Mouse (Mus musculus): ENCODE results near the gene Adcy5.

Adcy5 gene

GRCm38 (mm10) chr16:35154641-35155390 lies at the start of gene Adcy5:
TSS of gene Adcy5 (plus strand) at chr16:35154877.
- no peak for DNase-seq

GRCm38 (mm10) chr16:35107985-35108384 lies 46.7 kb upstream of the Adcy5 start:
- DNase-seq = no peak

- no peak for DNase-seq
Measured at GRCm38 (mm10) chr16:35109156-35109555, 45.5 kb upstream of the Adcy5 start.

GRCm38 (mm10) chr16:35109656-35110291 lies 44.9 kb upstream of the Adcy5 start:
- DNase-seq = no peak

- DNase-seq = peak; percentile 71
Measured at GRCm38 (mm10) chr16:35110410-35111142, 44.1 kb upstream of the Adcy5 start.

DNA sequence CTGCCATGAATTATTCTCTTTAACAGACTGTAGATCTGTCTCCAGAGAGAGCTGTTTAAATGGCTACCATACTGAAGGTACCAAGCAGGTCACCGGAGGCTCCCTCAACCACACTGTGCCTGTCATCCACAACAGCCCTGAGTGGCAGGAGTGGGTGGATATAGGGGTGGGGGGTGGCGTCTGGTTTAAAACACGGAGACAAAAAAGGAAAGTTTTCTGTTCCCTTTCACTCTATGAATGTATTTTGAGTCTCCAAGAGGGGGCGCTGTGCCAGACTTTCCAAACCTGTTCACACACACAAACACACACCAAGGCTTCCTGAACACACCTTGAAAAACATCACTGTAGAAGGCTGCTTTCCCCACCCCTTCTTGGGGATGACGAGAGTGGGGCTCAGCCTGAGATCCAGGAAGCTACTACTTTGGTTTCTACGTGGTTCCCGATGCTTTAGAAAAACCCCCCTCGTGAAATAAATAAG lies 43.5 kb upstream of the Adcy5 start:
- DNase-seq = no peak

DNA sequence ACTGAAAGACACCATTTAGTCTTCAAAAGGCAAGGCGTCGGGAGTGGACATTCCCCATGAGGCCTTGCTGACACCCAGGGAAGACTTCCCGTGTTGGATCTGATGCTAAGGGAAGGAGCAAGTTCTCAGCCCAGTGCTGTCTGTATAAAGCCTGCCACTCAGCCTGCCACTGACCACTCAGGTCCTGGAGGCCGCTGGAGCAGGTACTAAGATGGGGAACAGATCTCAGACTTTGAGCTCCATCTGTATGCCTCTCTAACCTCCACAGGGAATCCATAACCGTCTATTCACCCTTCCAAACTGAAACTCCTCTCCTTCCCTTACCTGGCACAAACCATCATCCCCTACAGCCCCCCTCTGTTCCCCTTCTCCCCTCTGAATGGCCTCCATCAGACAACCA lies 41.2 kb upstream of the Adcy5 start:
- no peak for DNase-seq

- no peak for DNase-seq
Measured at GRCm38 (mm10) chr16:35116328-35116956, 38.2 kb upstream of the Adcy5 start.

DNA sequence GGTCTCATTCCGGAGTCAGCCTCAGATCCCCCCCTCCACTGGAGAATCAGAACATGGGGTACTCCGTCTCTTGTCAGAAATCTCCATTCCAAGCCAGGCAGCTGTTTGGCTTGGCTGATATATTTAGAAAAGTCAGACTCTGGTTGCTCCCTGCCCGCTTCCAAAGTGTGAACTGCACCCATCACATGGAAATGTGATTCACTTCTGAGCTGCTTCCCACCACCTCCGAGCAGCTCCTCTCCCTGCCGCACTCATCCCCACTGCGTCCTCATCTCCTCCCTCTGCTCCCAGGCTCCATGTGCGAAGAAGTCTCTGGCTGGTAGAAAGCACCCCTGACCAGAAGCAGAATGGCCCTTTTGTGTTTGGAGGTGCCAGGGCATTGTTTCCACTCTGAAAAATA lies 37.2 kb upstream of the Adcy5 start:
- no peak for DNase-seq

DNA sequence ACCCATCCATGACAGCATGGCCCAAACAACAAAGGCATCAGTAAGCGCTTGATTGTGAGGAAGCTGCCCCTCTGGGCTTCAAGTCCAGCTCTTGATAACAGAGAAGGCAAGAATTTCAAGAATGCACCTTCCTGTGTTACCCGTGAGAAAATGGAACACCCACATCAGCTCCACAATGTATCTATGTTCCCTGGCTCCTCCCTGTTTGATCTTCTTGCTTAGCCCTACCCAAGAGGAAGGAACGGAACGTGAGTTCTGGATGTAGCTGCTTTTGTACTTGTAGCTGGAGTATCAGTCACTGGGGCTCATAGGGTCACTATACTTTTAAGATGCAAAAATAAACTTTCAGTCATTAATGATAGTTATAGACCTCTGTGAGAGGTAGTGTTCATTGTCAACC lies 34.1 kb upstream of the Adcy5 start:
- DNase-seq = no peak

GRCm38 (mm10) chr16:35127270-35127669 lies 27.4 kb upstream of the Adcy5 start:
- DNase-seq = no peak

DNA sequence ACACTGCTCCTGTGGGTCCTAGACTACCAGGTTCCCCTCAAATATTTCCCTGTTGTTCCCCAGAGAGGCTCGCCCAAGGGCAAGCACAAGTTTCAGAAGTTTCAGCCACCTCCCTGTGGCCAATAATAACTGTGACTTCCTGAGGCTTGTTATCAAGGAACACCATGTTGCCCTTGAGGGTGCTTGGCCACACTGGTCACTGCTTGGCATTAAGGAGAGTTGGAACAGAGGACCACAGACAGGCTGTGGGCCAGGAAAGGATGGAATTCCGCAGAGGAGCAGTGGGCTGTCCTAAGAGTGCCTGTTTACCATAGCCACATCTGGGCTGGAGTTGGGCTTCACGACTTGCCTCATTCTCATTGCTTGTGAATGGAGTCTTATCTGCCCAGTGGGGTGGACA lies 24.5 kb upstream of the Adcy5 start:
- DNase-seq = no peak

DNA sequence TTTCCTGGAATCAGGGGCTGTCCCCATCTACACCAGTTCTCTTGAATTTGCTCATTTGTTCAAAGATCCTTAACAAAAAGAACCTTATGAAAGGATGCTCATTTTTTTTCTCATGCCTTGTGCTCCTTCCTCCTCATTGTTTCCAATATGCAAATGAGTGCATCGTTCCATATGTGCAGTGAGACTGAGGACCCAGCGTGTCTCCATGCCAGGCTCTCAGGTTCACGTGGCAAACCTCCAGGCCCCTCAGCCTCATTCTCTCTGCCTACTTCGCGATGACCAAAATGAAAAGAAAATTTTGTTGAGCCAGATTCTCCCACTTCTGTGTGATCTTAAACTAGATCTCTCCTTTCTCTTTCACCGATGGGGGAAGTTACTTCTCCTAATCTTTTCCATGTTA lies 15.3 kb upstream of the Adcy5 start:
- no peak for DNase-seq

DNA sequence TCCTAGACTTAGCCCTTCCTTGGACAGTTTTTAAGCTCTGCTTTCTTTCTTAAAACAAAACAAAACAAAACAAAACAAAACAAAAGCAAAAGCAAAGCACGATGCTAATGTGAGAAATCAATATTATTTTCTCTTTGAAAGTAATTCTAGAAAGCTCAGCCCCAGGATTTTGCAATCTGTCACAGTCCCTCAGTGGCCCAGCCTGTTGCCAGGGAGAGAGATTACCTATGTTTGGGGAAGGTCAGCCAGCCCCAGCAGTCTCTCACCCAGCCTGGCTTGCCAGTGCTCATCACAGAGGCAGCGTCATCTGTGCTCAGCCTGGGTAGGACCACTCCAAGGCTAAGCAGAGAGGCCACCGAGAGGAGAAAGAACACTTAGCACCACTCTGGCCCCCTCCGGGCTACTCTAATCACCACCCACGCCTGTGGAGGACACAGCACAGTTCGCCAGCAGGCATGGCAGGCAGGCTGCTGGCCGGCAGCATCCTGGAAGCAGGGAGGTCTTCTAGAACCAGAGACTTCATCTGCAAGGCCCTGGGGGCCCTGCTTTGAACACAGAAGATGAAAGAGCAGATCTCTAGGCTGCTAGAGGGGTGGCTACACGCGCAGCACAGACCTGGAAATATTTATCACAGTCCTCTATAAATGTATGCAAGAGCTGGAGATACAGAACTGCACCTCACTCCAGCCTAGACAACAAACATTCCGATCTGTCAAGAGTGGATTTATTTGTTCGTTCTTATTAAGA lies 14.6 kb upstream of the Adcy5 start:
- DNase-seq = no peak

- DNase-seq = no peak
Measured at GRCm38 (mm10) chr16:35140620-35140975, 14.1 kb upstream of the Adcy5 start.

DNA sequence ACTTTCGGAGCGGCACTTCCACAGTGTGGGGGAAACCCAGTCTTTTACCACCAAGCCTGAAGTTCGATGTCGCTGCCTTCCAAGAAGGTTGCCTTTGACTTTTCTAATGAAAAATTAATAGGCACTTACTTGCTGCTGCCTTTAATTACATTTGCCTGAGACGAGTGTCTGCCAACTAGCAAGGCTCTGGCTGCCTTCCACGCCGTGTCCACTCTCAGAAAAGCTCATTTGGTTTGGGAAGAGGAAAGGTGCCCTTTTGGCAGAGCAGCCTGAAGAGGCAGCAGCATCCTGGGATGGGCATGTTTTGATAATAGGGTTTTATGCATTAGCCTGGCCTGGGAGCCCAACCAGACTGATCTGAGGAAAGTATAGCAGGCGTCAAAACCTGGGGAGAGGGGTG lies 12.8 kb upstream of the Adcy5 start:
- no peak for DNase-seq

GRCm38 (mm10) chr16:35146153-35146552 lies 8.5 kb upstream of the Adcy5 start:
- no peak for DNase-seq

- DNase-seq = no peak
Measured at GRCm38 (mm10) chr16:35153146-35153755, 1.4 kb upstream of the Adcy5 start.

GRCm38 (mm10) chr16:35154245-35154640 lies 434 bp upstream of the Adcy5 start:
- DNase-seq = peak; percentile 67

GRCm38 (mm10) chr16:35155391-35156305 lies 971 bp downstream of the Adcy5 start:
- DNase-seq = peak; percentile 52

GRCm38 (mm10) chr16:35156306-35156695 lies 1.6 kb downstream of the Adcy5 start:
- peak; percentile 33 for DNase-seq

All from layer of hippocampus, adult 9-11 months (tissue).